Comparison of ENCODE assay signal across 7 mouse cellular contexts in the genomic region with DNA sequence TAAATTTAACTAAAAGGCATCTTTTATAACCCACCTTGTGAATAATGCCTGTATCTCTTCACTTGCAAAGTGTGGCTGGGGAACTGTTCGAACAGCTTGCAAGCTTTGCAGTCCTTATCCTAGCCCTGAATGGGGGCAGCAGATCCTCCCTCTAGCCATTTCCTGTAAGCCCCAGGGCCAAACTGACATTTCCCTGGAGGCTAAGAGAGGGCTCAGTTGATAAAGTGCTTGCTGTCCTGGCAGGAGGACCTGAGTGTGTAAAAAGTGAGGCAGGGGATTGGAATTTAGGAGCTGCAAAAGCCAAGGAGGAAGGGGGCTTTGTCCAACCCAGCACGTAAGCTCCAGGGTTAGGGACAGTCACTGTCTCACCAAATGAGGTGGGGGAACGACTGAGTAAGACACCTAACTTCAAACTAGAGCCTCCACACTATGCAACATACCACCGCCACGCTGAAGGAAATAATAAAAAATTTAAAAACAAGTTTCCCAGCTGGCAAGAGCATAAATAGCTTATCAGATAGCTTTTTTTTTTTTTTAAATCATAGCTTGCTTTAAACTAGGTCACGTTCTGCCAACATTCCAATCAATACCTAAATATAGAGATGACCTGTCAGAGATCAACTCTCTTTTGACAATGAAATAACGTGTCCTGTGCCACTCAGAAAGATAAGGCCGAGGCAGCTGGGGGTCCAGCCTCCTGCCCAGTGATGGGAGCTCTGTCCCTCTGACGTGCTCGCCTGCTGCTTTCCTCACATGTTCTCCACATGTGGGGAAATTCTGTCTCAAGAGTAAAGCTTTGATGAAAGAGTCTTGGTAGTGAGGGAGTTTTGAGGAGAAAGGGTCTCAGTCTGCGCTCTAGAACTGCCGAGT.
A peak's percentile ranks its signal among the peaks of the same experiment; 100 is the strongest.
DNase-seq lines count a peak whose midpoint lies in the region; ATAC-seq and TF ChIP-seq lines count a peak whose summit lies in the region.

No protein-coding gene starts in this region.

- no peaks in the 10 kb centered on the region for H3K9me3 ChIP-seq in lung, embryonic 15.5 days
- H3K9me3 ChIP-seq in embryonic facial prominence, embryonic 12.5 days, result no peaks in the 10 kb centered on the region
- H3K9me3 ChIP-seq in limb, embryonic 14.5 days (ENCODE audit: control insufficient read depth, low read length), result no peaks in the 10 kb centered on the region

- peak overlapping the region; percentile 94 for H3K27ac ChIP-seq in lung, embryonic 15.5 days
- peak overlapping the region; percentile 90 for H3K27ac ChIP-seq in embryonic facial prominence, embryonic 12.5 days
- peak overlapping the region; percentile 87 for H3K27ac ChIP-seq in limb, embryonic 14.5 days (replicated peaks; ENCODE audit: low read depth, low read length)

- H3K4me3 ChIP-seq in lung, embryonic 15.5 days, result no peak overlapping the region
- H3K4me3 ChIP-seq in embryonic facial prominence, embryonic 12.5 days, result no peak overlapping the region
- no peak overlapping the region for H3K4me3 ChIP-seq in limb, embryonic 14.5 days (replicated peaks; ENCODE audit: low read length)

- peaks cover 71% of the 10 kb centered on the region for H3K4me1 ChIP-seq in lung, embryonic 15.5 days
- peaks cover 66% of the 10 kb centered on the region for H3K4me1 ChIP-seq in embryonic facial prominence, embryonic 12.5 days
- H3K4me1 ChIP-seq in limb, embryonic 14.5 days (ENCODE audit: control insufficient read depth, insufficient read depth, low read length), result peaks cover 69% of the 10 kb centered on the region

- H3K36me3 ChIP-seq in lung, embryonic 15.5 days, result no peaks in the 10 kb centered on the region
- no peaks in the 10 kb centered on the region for H3K36me3 ChIP-seq in embryonic facial prominence, embryonic 12.5 days
- H3K36me3 ChIP-seq in limb, embryonic 14.5 days (ENCODE audit: control insufficient read depth, insufficient read depth, low read length), result no peaks in the 10 kb centered on the region

- ATAC-seq in lung, embryonic 15.5 days (ENCODE audit: borderline replicate concordance, extremely low read depth, low FRiP score, low TSS enrichment), result no peak
- no peak for ATAC-seq in embryonic facial prominence, embryonic 12.5 days (ENCODE audit: insufficient number of reproducible peaks, insufficient read depth, low FRiP score, low TSS enrichment)
- ATAC-seq in limb, embryonic 14.5 days (ENCODE audit: low FRiP score, low read depth), result no peak
- no peak for ATAC-seq in activated CD4-positive, CD25-positive, alpha-beta regulatory T cell, adult 4 months

- no peak overlapping the region for H3K4me2 ChIP-seq in lung, embryonic 15.5 days
- no peak overlapping the region for H3K4me2 ChIP-seq in embryonic facial prominence, embryonic 12.5 days (replicated peaks)
- no peak overlapping the region for H3K4me2 ChIP-seq in limb, embryonic 14.5 days (replicated peaks; ENCODE audit: low read depth, low read length, severe bottlenecking)

- 41% methylated on average over 12 of the region's 12 CpGs for WGBS in lung, embryonic 15.5 days
- WGBS in embryonic facial prominence, embryonic 12.5 days, result 48% methylated on average over 12 of the region's 12 CpGs
- WGBS in limb, embryonic 14.5 days, result 41% methylated on average over 12 of the region's 12 CpGs

- 0 out of 2 replicates have a peak overlapping the region, but pooled peaks have one; percentile 55 for H3K9ac ChIP-seq in lung, embryonic 15.5 days
- H3K9ac ChIP-seq in embryonic facial prominence, embryonic 12.5 days, result no peak overlapping the region
- no peak overlapping the region for H3K9ac ChIP-seq in limb, embryonic 14.5 days (ENCODE audit: low read depth, low read length, severe bottlenecking)

- H3K27me3 ChIP-seq in lung, embryonic 15.5 days, result no peaks in the 10 kb centered on the region
- H3K27me3 ChIP-seq in embryonic facial prominence, embryonic 12.5 days, result no peaks in the 10 kb centered on the region
- no peaks in the 10 kb centered on the region for H3K27me3 ChIP-seq in limb, embryonic 14.5 days (ENCODE audit: control insufficient read depth, insufficient read depth, low read length)

- no peak for DNase-seq in lung, postnatal 36 days
- peak; percentile 62 to 64 for DNase-seq in heart, adult 9 months (ENCODE audit: low spot score in 2 of 2)
- no peak for DNase-seq in limb, embryonic 14.5 days (ENCODE audit: low spot score)
- no peak for DNase-seq in urinary bladder, postnatal 25 days (ENCODE audit: low spot score)

- TF ChIP-seq POLR2A in limb, embryonic 14.5 days (IDR thresholded peaks at IDR 0.05; ENCODE audit: borderline replicate concordance, extremely low read depth, insufficient read depth, insufficient read length), result no peak

Comparison
In these comparisons a context has a peak if more than half of its experiments do, and no peak if none do; other contexts are left out.
1. DNase-seq: peak in heart, adult 9 months (2 of 2); none in lung, postnatal 36 days (single experiment), limb, embryonic 14.5 days (single experiment) and urinary bladder, postnatal 25 days (single experiment).
2. Peak in every context shown above with its lines, with median percentiles within 50 percentile points of each other: H3K27ac ChIP-seq.